Mouse (Mus musculus): ENCODE measurements around the gene Lmod3.

- TF ChIP-seq POLR2A (IDR thresholded peaks at IDR 0.05; ENCODE audit: insufficient read depth, low read length) (no peak), CTCF (IDR thresholded peaks at IDR 0.05; ENCODE audit: low read depth, low read length) (no peak), EP300 (IDR thresholded peaks at IDR 0.05; ENCODE audit: insufficient read depth, low read depth, low read length) (no peak)
Measured at GRCm38 (mm10) chr6:97216154-97216821, 36.3 kb downstream of the Lmod3 start.

Data from ES-Bruce4 (cell line).